Mouse (Mus musculus) E14TG2a.4 (cell line): ENCODE measurements at regions not wholly inside any gene's neighbourhood (a gene's known extent, or its start where the extent isn't known, plus 50 kb on each side); places are given as distances from the start of the nearest gene placed in this dataset.

Experiments used
- CTCF ChIP-seq: conservative IDR thresholded peaks from 2 replicates; pipeline ENCODE4 v1.5.1; 2014; ENCODE audit warnings: low read length
- NANOG ChIP-seq: IDR thresholded peaks from 2 replicates; pipeline ENCODE4 v1.6.1; 2014; ENCODE audit warnings: borderline replicate concordance, low read length, mixed read lengths
- POU5F1 ChIP-seq: IDR thresholded peaks from 2 replicates; pipeline ENCODE4 v1.6.1; 2014; ENCODE audit warnings: low read length, borderline replicate concordance

- TF ChIP-seq CTCF (no peak), POU5F1 (no peak), NANOG (no peak)
Observed at GRCm38 (mm10) chr6:52463369-52463768, 150.1 kb downstream of the Evx1 start.
